Mouse (Mus musculus): ENCODE results near the gene Tead2.

- TF ChIP-seq CTCF (IDR thresholded peaks at IDR 0.05; ENCODE audit: insufficient read depth, low read length) (no peak), POLR2A (IDR thresholded peaks at IDR 0.05; ENCODE audit: borderline replicate concordance, extremely low read depth, low read depth, low read length) (peak; percentile 23; the same call in 1 of the 2 replicates)
Observed at GRCm38 (mm10) chr7:45215673-45216441, at the start of gene Tead2.

Measured in lung, adult 2 months (tissue).